Mouse (Mus musculus) liver, adult 2 months (tissue): ENCODE results near the gene Trim75.

ENCODE experiments used
- CTCF ChIP-seq: fragments of 200-500 bp; IDR thresholded peaks from 2 replicates; pipeline ENCODE4 v1.5.1; 2011; ENCODE audit warnings: low read depth, low read length, control low read depth
- POLR2A ChIP-seq: fragments of 200-500 bp; IDR thresholded peaks from 2 replicates; pipeline ENCODE4 v1.6.1; 2011; ENCODE audit warnings: low read length, control low read depth; ENCODE audit not compliant: insufficient read depth; ENCODE audit errors: extremely low read depth

- TF ChIP-seq POLR2A (no peak), CTCF (peak; percentile 43)
Observed at GRCm38 (mm10) chr8:65022485-65022884, 34.9 kb upstream of the Trim75 start.
